Mouse (Mus musculus) heart, adult 2 months (tissue): Measurements from ENCODE around the gene Lrrc61. TPM values are rescaled to one million over a fixed set of nuclear protein-coding genes. Genes with fewer than 3 reads are reported as not detected.

Source experiments
- DNase-seq, 2 experiments: peaks; one replicate each; pipeline ENCODE4 v3.0.0; 2021
- H3K27ac ChIP-seq: fragments of 200-600 bp; 2 replicates; pipeline ENCODE4 v1.8.1; 2022
- H3K27me3 ChIP-seq: fragments of 200-500 bp; 2 replicates; pipeline ENCODE4 v1.6.1; 2012; ENCODE audit warnings: mild to moderate bottlenecking, low read length, inconsistent platforms, mixed read lengths; ENCODE audit not compliant: control insufficient read depth, insufficient read depth
- H3K36me3 ChIP-seq: fragments of 200-500 bp; 2 replicates; pipeline ENCODE4 v1.6.1; 2012; ENCODE audit warnings: low read length, inconsistent platforms; ENCODE audit not compliant: control insufficient read depth, insufficient read depth
- H3K4me1 ChIP-seq: fragments of 200-500 bp; 2 replicates; pipeline ENCODE4 v1.6.1; 2011; ENCODE audit warnings: low read length; ENCODE audit not compliant: control insufficient read depth, insufficient read depth
- H3K4me3 ChIP-seq: fragments of 200-600 bp; 2 replicates; pipeline ENCODE4 v1.8.1; 2022
- H3K79me2 ChIP-seq: fragments of 200-500 bp; replicated peaks from 2 replicates; pipeline ENCODE4 v1.6.1; 2012; ENCODE audit warnings: mild to moderate bottlenecking, inconsistent platforms, low read length, moderate library complexity, mixed read lengths; ENCODE audit not compliant: control insufficient read depth, insufficient read depth
- H3K9ac ChIP-seq: fragments of 200-500 bp; 2 replicates; pipeline ENCODE4 v1.6.1; 2012; ENCODE audit warnings: low read depth, mild to moderate bottlenecking, control low read depth, inconsistent platforms, low read length, mixed read lengths
- CTCF ChIP-seq: fragments of 200-600 bp; IDR thresholded peaks from 2 replicates; pipeline ENCODE4 v1.8.1; 2022; ENCODE audit warnings: antibody characterized with exemption, mild to moderate bottlenecking, moderate library complexity
- EP300 ChIP-seq: fragments of 200-500 bp; IDR thresholded peaks from 2 replicates; pipeline ENCODE4 v1.6.1; 2011; ENCODE audit warnings: low read depth, low read length, control low read depth; ENCODE audit not compliant: insufficient read depth
- POLR2A ChIP-seq: fragments of 200-500 bp; IDR thresholded peaks from 2 replicates; pipeline ENCODE4 v1.6.1; 2011; ENCODE audit warnings: mild to moderate bottlenecking, low read depth, low read length, control low read depth; ENCODE audit not compliant: insufficient read depth
- WGBS: fragments of 180-500 bp; shearing (Covaris S2); methylation state at CpG from one replicate; pipeline ENCODE4 v1.1.7; 2018; 5-methylcytosine and 5-hydroxymethylcytosine counted together
- intact Hi-C: fragments of 180-260 bp; cut with DNase I; formaldehyde crosslinking; loops from one replicate; pipeline ENCODE4 v1.15.1; 2025
- polyA plus RNA-seq: library from polyadenylated mRNA; depleted of rRNA; stranded (reverse); fragments of >200 nt; gene quantifications from 2 replicates; pipeline ENCODE4 v1.2.3, GENCODE M21; 2012
- total RNA-seq, 2 experiments: library from RNA; stranded (reverse); gene quantifications; 2 replicates each; pipeline ENCODE4 v1.2.3; 2021

Gene Lrrc61
- total and polyA plus RNA-seq, 3 experiments = 13.9 to 16.6 (median 14.9) TPM

- no peak for TF ChIP-seq CTCF
- no peak for TF ChIP-seq POLR2A
- TF ChIP-seq EP300 = no peak
- H3K9ac ChIP-seq = peak overlapping the region; percentile 54
- H3K27me3 ChIP-seq = no peaks in the 10 kb centered on the region
- H3K4me1 ChIP-seq = peaks cover 27% of the 10 kb centered on the region
- H3K36me3 ChIP-seq = no peaks in the 10 kb centered on the region
- peak; percentile 73 to 74 for DNase-seq
- intact Hi-C loops = no loop called here
- H3K4me3 ChIP-seq = no peak overlapping the region; the same call in 1 of the 2 replicates
- no peaks in the 10 kb centered on the region for H3K79me2 ChIP-seq
- peak overlapping the region; percentile 62 for H3K27ac ChIP-seq
- WGBS = 24% methylated on average over 21 of the region's 21 CpGs
These were observed 13.7 kb downstream of the Lrrc61 start for GRCm38 (mm10) chr6:48568036-48568984.

- H3K27ac ChIP-seq = peak overlapping the region; percentile 62
- peaks cover 29% of the 10 kb centered on the region for H3K4me1 ChIP-seq
These were observed 14.6 kb downstream of the Lrrc61 start for GRCm38 (mm10) chr6:48569065-48569807.

GRCm38 (mm10) chr6:48572014-48572413, 17.4 kb downstream of the Lrrc61 start:
- TF ChIP-seq CTCF (no peak), POLR2A (no peak), EP300 (no peak)
- no peaks in the 10 kb centered on the region for H3K79me2 ChIP-seq
- no peaks in the 10 kb centered on the region for H3K27me3 ChIP-seq
- peak overlapping the region; percentile 68 for H3K27ac ChIP-seq
- no peaks in the 10 kb centered on the region for H3K36me3 ChIP-seq
- H3K4me1 ChIP-seq = peaks cover 20% of the 10 kb centered on the region
- no peak for DNase-seq
- peak overlapping the region; percentile 73 for H3K9ac ChIP-seq
- H3K4me3 ChIP-seq = peak overlapping the region; percentile 26
- 84% methylated on average over 5 of the region's 5 CpGs for WGBS
- intact Hi-C loops = no loop called here

More at GRCm38 (mm10) chr6:48569065-48569807, 14.6 kb downstream of the Lrrc61 start:
- intact Hi-C loops = no loop called here
- H3K4me3 ChIP-seq = no peak overlapping the region; the same call in 1 of the 2 replicates
- TF ChIP-seq CTCF (no peak), EP300 (no peak), POLR2A (no peak)
- DNase-seq = no peak
- H3K36me3 ChIP-seq = no peaks in the 10 kb centered on the region
- H3K79me2 ChIP-seq = no peaks in the 10 kb centered on the region
- H3K27me3 ChIP-seq = no peaks in the 10 kb centered on the region
- 35% methylated on average over 7 of the region's 8 CpGs for WGBS
- H3K9ac ChIP-seq = peak overlapping the region; percentile 54

- H3K27me3 ChIP-seq = no peaks in the 10 kb centered on the region
- H3K9ac ChIP-seq = peak within 1 kb of the TSS; percentile 73
- H3K4me1 ChIP-seq = peaks cover 20% of the 10 kb centered on the region
- intact Hi-C loops = no loop called here
- peak within 1 kb of the TSS; percentile 73 for H3K27ac ChIP-seq
- DNase-seq = peak; percentile 69 to 80
- peak within 1 kb of the TSS; percentile 26 for H3K4me3 ChIP-seq
- no peaks in the 10 kb centered on the region for H3K79me2 ChIP-seq
- peak; percentile 75 for TF ChIP-seq EP300
- TF ChIP-seq CTCF = no peak
- TF ChIP-seq POLR2A = peak; percentile 59; the same call in 1 of the 2 replicates
- H3K36me3 ChIP-seq = no peaks in the 10 kb centered on the region
- WGBS = 24% methylated on average over 6 of the region's 6 CpGs
These were observed 18.0 kb downstream of the Lrrc61 start, which contains the start of gene Rarres2 for GRCm38 (mm10) chr6:48572572-48573061. TSS of gene Rarres2 (minus strand) at chr6:48572789.

- Histone ChIP-seq H3K27ac (peak overlapping the region; percentile 73), H3K9ac (no peak overlapping the region), H3K36me3 (no peaks in the 10 kb centered on the region), H3K27me3 (no peaks in the 10 kb centered on the region), H3K4me3 (no peak overlapping the region), H3K4me1 (peaks cover 15% of the 10 kb centered on the region), H3K79me2 (no peaks in the 10 kb centered on the region)
- intact Hi-C loops = no loop called here
- 31% methylated on average over 10 of the region's 10 CpGs for WGBS
- no peak for TF ChIP-seq CTCF
- DNase-seq = peak; percentile 60 to 68
These were observed 18.7 kb downstream of the Lrrc61 start for GRCm38 (mm10) chr6:48573280-48573679.
